Mouse (Mus musculus): ENCODE results near the gene Aamp.

GRCm38 (mm10) chr1:74298157-74298750 lies 13.7 kb upstream of the Aamp start:
- TF ChIP-seq CTCF (IDR thresholded peaks at IDR 0.05) (no peak), POLR2A (IDR thresholded peaks at IDR 0.05; ENCODE audit: insufficient read depth, low read depth, low read length) (no peak), EP300 (IDR thresholded peaks at IDR 0.05; ENCODE audit: insufficient read depth, low read depth, low read length) (no peak)
